Mouse (Mus musculus): ENCODE measurements at regions not wholly inside any gene's neighbourhood (a gene's known extent, or its start where the extent isn't known, plus 50 kb on each side); places are given as distances from the start of the nearest gene placed in this dataset.

DNA sequence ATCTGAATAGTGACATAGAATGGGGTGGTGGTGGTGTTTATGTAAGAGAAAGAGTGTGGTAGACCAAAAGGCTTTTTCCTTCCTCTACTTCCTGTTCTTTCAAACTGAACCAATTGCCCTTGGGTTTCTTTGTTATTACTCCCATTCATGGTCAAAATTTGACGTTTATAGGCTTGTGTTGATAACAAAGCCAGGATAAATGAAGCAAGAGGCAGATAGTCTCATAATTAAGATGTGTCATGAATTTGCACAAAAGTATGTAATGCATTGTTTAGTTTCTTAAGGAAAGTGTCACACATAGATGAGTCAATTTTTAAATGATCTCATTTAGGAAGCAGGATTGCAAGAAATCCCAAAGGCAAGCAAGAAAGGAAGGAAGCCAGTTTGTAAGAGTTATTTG, 73.9 kb upstream of the Rnd3 start:
- DNase-seq: no peak

DNA sequence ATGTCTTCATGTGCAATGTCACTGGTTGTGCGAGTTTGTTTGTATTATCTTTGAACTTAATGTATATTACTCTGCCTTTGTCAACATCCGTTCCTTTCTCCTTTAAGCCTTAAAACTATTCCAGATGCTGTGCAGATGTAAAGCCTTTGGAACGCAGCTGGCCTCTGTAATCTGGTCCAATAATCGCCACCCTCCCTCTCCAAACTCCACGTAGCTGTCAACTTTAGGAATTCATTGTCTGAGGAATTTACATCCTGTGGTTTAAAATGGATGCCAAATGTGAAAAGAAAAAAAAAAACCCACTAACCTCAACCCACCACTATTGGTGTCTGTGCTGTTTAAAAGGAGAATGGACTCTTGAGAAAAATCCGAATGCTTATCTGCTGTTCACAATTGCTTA, 70.8 kb upstream of the Rnd3 start:
- no peak for DNase-seq

GRCm38 (mm10) chr2:51207150-51208022, 58.5 kb upstream of the Rnd3 start:
- no peak for DNase-seq

- no peak for DNase-seq
Measured at GRCm38 (mm10) chr2:51206332-51206731, 57.4 kb upstream of the Rnd3 start.

All from right cerebral cortex, postnatal 4 days (tissue).